Mouse (Mus musculus): ENCODE measurements around the gene Gm20388.

Gm20388 gene

DNA sequence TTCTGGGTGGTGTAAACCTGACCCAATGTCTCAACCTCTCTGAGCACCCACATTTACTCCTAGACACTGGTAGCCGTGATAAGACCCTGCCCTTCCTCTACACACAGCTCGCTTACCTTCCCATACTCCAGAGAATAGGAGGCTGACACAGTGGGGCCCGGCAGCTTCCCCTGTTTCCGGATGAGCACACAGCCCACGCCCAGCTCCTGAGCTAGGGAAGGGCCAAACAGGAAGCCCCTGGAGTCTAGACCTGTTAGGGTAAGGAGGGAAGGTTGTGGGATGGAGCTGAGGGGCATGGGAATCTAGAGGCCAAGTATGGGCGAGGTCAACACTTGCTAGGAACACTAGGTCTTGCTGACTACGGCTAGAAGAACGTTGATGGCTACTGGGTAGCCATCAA lies 2664.6 kb downstream of the Gm20388 start:
- no peak for DNase-seq (ENCODE audit: low spot score in 2 of 2)

GRCm38 (mm10) chr8:122575735-122576647 lies 2665.3 kb downstream of the Gm20388 start:
- no peak for DNase-seq (ENCODE audit: low spot score in 2 of 2)

GRCm38 (mm10) chr8:122576648-122577022 lies 2666.0 kb downstream of the Gm20388 start, which contains the start of gene Aprt:
Gene Aprt (minus strand): TSS chr8:122576909.
- peak; percentile 94 to 98 for DNase-seq (ENCODE audit: low spot score in 2 of 2)

GRCm38 (mm10) chr8:122577116-122577515 lies 2666.5 kb downstream of the Gm20388 start:
- DNase-seq (ENCODE audit: low spot score in 2 of 2): no peak

DNA sequence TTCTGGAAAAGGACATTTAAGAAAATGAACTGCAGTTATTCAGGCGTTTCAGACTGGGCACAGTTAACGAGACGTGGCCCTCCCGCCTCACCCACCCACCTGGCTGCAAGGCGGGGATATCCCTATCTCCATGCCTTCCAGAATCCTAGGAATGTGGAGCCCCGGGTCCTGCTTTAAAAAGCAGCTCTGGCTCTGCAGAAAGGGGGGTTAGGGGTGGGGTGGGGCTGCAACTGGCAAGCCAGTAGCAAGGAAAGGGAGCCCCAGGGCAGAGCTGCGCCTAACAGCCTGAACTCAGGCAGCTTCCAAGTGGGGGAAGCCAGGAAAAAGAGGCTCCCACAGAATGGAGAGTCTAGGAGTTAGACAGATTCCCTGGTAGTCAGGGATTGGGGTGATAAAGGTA lies 2668.6 kb downstream of the Gm20388 start:
- DNase-seq (ENCODE audit: low spot score in 2 of 2): no peak

- DNase-seq (ENCODE audit: low spot score in 2 of 2): no peak
Measured at GRCm38 (mm10) chr8:122580926-122581325, 2670.3 kb downstream of the Gm20388 start.

DNA sequence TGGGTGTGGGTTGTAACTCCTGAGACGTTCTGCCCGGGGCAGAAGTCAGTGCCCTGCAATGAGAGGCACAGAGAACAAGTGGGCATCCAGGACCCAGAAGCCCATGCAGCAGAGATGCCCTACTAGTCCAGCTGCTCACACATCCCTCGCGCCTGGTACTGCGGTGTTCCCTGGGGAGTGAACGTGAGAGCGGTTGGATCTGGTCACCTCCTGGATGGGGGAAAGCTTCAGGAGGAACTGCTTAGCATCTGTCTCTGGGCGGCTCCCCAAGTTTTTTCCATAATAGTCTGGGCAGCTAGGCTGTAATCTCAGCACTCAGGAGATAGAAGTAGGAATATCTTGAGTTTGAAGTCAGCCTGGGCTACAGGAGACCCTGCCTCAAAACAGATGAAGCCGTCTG lies 2674.3 kb downstream of the Gm20388 start:
- DNase-seq (ENCODE audit: low spot score in 2 of 2): no peak

- DNase-seq (ENCODE audit: low spot score in 2 of 2): no peak
Measured at GRCm38 (mm10) chr8:122585411-122585891, 2674.8 kb downstream of the Gm20388 start.

DNA sequence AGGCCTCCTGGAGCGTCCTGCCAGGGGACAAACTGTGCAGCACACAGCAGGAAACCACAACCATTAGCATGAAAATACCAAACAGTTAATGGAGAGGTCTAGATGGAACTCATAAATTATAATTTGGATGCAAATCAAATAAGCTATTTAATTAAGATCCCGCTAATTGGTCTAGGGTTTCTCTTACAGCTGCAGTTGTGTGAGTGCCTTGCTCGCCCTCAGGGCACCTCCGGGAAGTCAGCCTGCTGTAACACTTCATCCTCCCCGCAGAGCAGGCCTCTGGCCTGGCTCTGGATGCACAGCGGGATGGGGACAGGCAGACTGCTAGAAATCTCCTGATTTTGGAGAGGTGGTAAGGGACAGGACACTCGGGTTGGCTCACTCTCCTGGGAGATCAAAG lies 2675.5 kb downstream of the Gm20388 start:
- no peak for DNase-seq (ENCODE audit: low spot score in 2 of 2)

DNA sequence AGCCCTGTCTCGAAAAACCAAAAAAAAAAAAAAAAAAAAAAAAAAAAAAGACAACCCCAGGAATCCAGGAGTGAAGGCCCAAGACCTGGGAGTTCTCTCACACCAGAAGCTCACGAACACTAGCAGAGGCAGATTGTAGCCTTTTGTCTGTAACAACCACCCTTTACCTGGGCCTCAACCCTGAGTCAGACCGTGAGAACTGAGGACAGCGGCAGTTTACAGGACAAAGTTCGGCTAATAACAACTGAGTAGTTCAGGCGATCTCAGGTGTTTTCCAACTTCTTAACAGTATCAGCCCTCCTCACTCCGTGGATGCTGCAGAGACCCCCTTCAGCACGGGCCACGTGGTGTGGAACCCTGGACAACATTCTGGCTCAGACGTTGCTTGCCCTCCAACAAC lies 2676.1 kb downstream of the Gm20388 start:
- DNase-seq (ENCODE audit: low spot score in 2 of 2): no peak

GRCm38 (mm10) chr8:122593240-122593639 lies 2682.6 kb downstream of the Gm20388 start:
- DNase-seq (ENCODE audit: low spot score in 2 of 2): no peak

DNA sequence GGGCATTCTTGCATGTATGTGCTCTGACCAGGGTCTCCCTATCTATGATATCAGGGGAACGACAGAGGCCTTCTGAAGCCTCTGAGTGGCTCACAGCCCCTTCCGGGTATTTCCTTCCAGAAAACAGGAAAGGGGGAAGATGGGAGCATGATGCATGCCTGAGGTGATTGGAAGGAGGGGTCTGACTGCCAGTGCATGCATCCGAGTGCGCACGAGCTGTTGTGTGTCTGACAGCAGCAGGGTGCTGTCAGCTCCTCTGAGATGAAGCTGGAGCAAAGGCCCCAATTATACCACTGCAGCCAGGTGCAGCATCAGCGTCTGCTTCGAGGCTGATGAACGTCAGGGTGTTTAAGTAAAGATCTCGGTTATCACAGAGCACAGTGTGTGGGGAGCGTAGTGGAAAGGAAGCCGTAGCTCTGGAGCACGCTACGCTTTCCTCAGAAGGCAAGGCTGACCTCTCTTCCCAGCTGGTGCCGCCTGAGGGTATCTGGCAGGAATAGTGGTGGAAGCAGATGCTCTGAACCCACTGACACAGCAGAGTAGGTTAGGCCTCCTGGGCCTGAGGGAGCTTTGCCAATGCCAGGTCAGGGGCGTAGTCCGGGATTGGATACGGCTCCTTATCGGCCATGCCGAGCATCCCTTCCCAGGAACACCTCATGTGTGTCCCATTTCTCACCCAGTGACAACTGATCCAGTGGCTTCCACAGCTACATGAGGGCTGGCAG lies 2683.3 kb downstream of the Gm20388 start:
- DNase-seq (ENCODE audit: low spot score in 2 of 2): no peak

DNA sequence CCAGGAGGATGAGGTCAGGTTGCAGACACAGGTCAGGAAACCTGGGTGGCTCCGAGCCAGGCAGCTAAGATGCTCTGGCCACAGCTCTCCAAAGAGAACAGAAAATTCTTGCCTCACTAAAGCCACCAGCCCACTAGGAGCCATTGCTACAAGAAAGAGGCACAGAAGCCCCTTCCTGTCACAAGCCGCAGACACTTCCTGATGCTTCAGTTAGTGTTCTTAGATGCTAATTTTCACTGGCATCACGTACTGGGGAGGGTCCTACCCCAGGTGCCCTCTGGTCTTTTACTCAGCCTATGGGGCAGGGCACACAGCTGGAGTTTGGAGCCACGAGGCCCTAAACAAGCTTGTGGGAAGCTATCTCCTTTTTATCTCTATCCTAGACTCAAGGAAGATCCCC lies 2685.4 kb downstream of the Gm20388 start:
- DNase-seq (ENCODE audit: low spot score in 2 of 2): no peak

- DNase-seq (ENCODE audit: low spot score in 2 of 2): no peak
Measured at GRCm38 (mm10) chr8:122600666-122601065, 2690.0 kb downstream of the Gm20388 start.

- DNase-seq (ENCODE audit: low spot score in 2 of 2): no peak
Measured at GRCm38 (mm10) chr8:122604640-122605039, 2694.0 kb downstream of the Gm20388 start.

GRCm38 (mm10) chr8:122605367-122605766 lies 2694.7 kb downstream of the Gm20388 start:
- no peak for DNase-seq (ENCODE audit: low spot score in 2 of 2)

- no peak for DNase-seq (ENCODE audit: low spot score in 2 of 2)
Measured at GRCm38 (mm10) chr8:122606810-122607209, 2696.2 kb downstream of the Gm20388 start.

GRCm38 (mm10) chr8:122610209-122610608 lies 2699.6 kb downstream of the Gm20388 start:
- DNase-seq (ENCODE audit: low spot score in 2 of 2): no peak

GRCm38 (mm10) chr8:122610612-122611277 lies 2700.1 kb downstream of the Gm20388 start:
- DNase-seq (ENCODE audit: low spot score in 2 of 2): peak in 1 of 2 experiments; percentile 20

DNA sequence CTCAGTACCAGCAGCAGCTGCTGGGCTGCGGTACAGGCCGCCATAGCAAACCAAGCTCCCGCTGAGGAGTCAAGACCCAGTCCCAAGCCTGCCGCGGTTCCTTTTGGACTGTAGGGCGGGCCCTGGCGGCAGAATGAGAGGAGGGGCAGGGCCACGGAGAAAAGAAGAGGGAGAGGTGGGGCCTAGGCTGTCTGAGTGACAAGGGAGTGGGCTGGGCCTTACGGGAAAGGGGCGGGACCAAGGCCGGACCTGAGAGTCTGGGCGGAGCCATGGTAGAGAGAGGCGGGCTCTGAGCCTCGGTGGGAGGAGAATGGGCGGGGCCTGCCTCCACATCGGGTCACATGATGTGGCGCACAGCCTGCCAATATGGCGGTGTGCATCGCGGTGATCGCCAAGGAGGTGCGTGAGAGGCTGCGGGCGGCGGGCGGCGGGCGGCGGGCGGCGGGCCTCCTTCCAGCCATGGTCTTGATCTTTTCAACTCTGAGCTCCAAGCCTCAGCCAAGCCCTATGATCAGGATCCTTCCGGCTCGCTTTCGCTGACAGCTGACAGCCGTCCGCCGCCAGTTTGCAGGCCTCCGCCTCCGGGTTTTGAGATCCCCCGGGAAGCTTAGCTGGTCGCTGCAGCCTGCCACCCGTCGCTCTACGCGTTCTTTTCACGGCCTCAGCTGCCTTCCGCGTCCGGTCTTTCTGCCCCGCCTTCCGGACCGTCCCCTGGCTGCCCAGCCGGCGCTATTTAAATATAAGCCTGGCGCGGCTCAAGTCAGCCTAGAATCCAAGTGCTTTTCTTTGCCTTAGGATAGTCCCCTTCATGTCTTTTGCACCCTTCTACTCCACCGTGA lies 2700.9 kb downstream of the Gm20388 start, which contains the start of the genes Galns and Trappc2l:
TSS of gene Galns (minus strand) at position 169 of the 839 bp plus-strand sequence.
TSS of gene Trappc2l (plus strand) at position 346 of the 839 bp plus-strand sequence.
- peak; percentile 90 to 92 for DNase-seq (ENCODE audit: low spot score in 2 of 2)

Measured in urinary bladder, adult 18-20 months (tissue).